8 mouse cellular contexts compared by ENCODE assay signal in genomic region chr16:20621191-20621990, GRCm38 (mm10). TPM values are rescaled to one million over a fixed set of nuclear protein-coding genes. Genes with fewer than 3 reads are reported as not detected.
DNase-seq lines count a peak whose midpoint lies in the region; ATAC-seq lines count a peak whose summit lies in the region.

Camk2n2 (minus strand) TSS chr16:20621287.

- H3K27me3 ChIP-seq in forebrain, embryonic 10.5 days (ENCODE audit: poor library complexity, severe bottlenecking) = peaks cover 34% of the 10 kb centered on the region
- peaks cover 34% of the 10 kb centered on the region for H3K27me3 ChIP-seq in lung, embryonic 15.5 days

- peak; percentile 72 for DNase-seq in MN1 (ENCODE audit: low spot score)
- DNase-seq in c-Kit-negative CD71-positive TER-119-positive erythroid progenitor cells, embryonic 14.5 days (ENCODE audit: low read depth, low spot score) = peak; percentile 29
- peak; percentile 69 for DNase-seq in forebrain, embryonic 10.5 days (ENCODE audit: extremely low spot score, low spot score)
- DNase-seq in heart, postnatal 14 days = peak; percentile 58 to 71
- peak; percentile 80 to 90 for DNase-seq in kidney, postnatal 36 days
- peak; percentile 21 for DNase-seq in ovary, postnatal 10 days (ENCODE audit: low spot score)
- peak; percentile 59 for DNase-seq in urinary bladder, postnatal 25 days (ENCODE audit: low spot score)

- H3K4me2 ChIP-seq in lung, embryonic 15.5 days = peak within 1 kb of the TSS; percentile 100

- intact Hi-C loops in heart, postnatal 14 days (cut with DNase I) = no loop called here

- WGBS in forebrain, embryonic 10.5 days = under 1% methylated on average over 85 of the region's 92 CpGs
- WGBS in lung, embryonic 15.5 days = 2% methylated on average over 73 of the region's 92 CpGs

- ATAC-seq in lung, embryonic 15.5 days (ENCODE audit: borderline replicate concordance, extremely low read depth, low FRiP score, low TSS enrichment) = peak; percentile 62

- peak within 1 kb of the TSS; percentile 84 for H3K4me3 ChIP-seq in forebrain, embryonic 10.5 days
- peak within 1 kb of the TSS; percentile 81 for H3K4me3 ChIP-seq in lung, embryonic 15.5 days

- peak within 1 kb of the TSS; percentile 66 for H3K9ac ChIP-seq in lung, embryonic 15.5 days

- peak within 1 kb of the TSS; percentile 96 for H3K27ac ChIP-seq in forebrain, embryonic 10.5 days
- H3K27ac ChIP-seq in lung, embryonic 15.5 days = peak within 1 kb of the TSS; percentile 64

- peaks cover 16% of the 10 kb centered on the region for H3K36me3 ChIP-seq in forebrain, embryonic 10.5 days (replicated peaks)
- H3K36me3 ChIP-seq in lung, embryonic 15.5 days = 0 out of 2 replicates have a peak, but pooled peaks cover 2% of the 10 kb centered on the region

- no peaks in the 10 kb centered on the region for H3K9me3 ChIP-seq in forebrain, embryonic 10.5 days
- no peaks in the 10 kb centered on the region for H3K9me3 ChIP-seq in lung, embryonic 15.5 days

- peaks cover 47% of the 10 kb centered on the region for H3K4me1 ChIP-seq in forebrain, embryonic 10.5 days
- H3K4me1 ChIP-seq in lung, embryonic 15.5 days = peaks cover 33% of the 10 kb centered on the region

RNA-seq across cellular contexts. Expression of gene Camk2n2, which starts in this region (rescaled TPM):
- polyA plus RNA-seq in forebrain, embryonic 10.5 days (2016; fragmentation: Nextera tagmentation; extraction: Ambion mirVana) = 2.4 and 2.5 TPM in 2 replicates
- total RNA-seq in heart, postnatal 14 days (2021) = under 1 TPM; 0.73 to 0.79 TPM
- 0.93 and 1.1 TPM in 2 replicates for polyA plus RNA-seq in lung, embryonic 15.5 days (2015; fragmentation: Nextera tagmentation; extraction: Ambion mirVana)

Comparison
In these comparisons a context has a peak if more than half of its experiments do, and no peak if none do; other contexts are left out.
1. Peak in every context shown above with its lines: DNase-seq, ATAC-seq, H3K4me3 ChIP-seq and H3K27ac ChIP-seq.
2. Peak in DNase-seq in heart, postnatal 14 days; RNA of the gene not detected or under 1 TPM.
3. DNase-seq: peak in every context shown above with its lines; median percentile 85 in kidney, postnatal 36 days; 72 in MN1; 69 in forebrain, embryonic 10.5 days; 64 in heart, postnatal 14 days; 59 in urinary bladder, postnatal 25 days; 29 in c-Kit-negative CD71-positive TER-119-positive erythroid progenitor cells, embryonic 14.5 days; 21 in ovary, postnatal 10 days.